Mouse (Mus musculus) activated CD4-positive, CD25-positive, alpha-beta regulatory T cell, adult 9 weeks (primary cell): Measurements from ENCODE around the gene Gm10600. TPM values are rescaled to one million over a fixed set of nuclear protein-coding genes. Genes with fewer than 3 reads are reported as not detected.

Experiments used
- polyA plus RNA-seq: library from polyadenylated mRNA; unstranded; fragments of 100-300 nt; shearing (Covaris generic); gene quantifications from one replicate; pipeline ENCODE4 v1.2.1, GENCODE M21; 2017

Gm10600 gene
- polyA plus RNA-seq: not detected

GRCm38 (mm10) chr4:42240339-42240738 lies at the start of gene Gm10600:
TSS of gene Gm10600 (plus strand) at chr4:42240639.

GRCm38 (mm10) chr4:42255467-42255866 lies 15.0 kb downstream of the Gm10600 start, which contains the start of gene Ccl21b:
TSS of gene Ccl21b (plus strand) at chr4:42255767.

Other genes starting within 250 kb of the Gm10600 start
- gene Gm21093, start 205.9 kb upstream of the Gm10600 start, polyA plus RNA-seq: not detected
- not detected for gene Gm3893, start 149.4 kb upstream of the Gm10600 start, polyA plus RNA-seq
- not detected for gene Gm13304, start 125.8 kb upstream of the Gm10600 start, polyA plus RNA-seq
- gene Gm13306, start 87.2 kb upstream of the Gm10600 start, polyA plus RNA-seq: not detected
- not detected for gene Gm13305, start 72.0 kb upstream of the Gm10600 start, polyA plus RNA-seq
- gene Ccl21b, start 15.1 kb downstream of the Gm10600 start, polyA plus RNA-seq: not detected
- not detected for gene Gm21953, start 53.6 kb downstream of the Gm10600 start, polyA plus RNA-seq
- not detected for gene Fam205a3, start 77.7 kb downstream of the Gm10600 start, polyA plus RNA-seq
- gene Gm21586, start 198.7 kb downstream of the Gm10600 start, polyA plus RNA-seq: not detected
- not detected for gene Gm2163, start 226.1 kb downstream of the Gm10600 start, polyA plus RNA-seq